Mouse (Mus musculus): Measurements from ENCODE around the gene Msi2. TPM values are rescaled to one million over a fixed set of nuclear protein-coding genes. Genes with fewer than 3 reads are reported as not detected.

Gene Msi2
- total RNA-seq, 2 experiments from 2014 or later = 200 to 212 TPM

GRCm38 (mm10) chr11:88419657-88420366 lies 298.5 kb downstream of the Msi2 start:
- no peak for DNase-seq (ENCODE audit: low spot score in 2 of 2)

GRCm38 (mm10) chr11:88419064-88419463 lies 299.2 kb downstream of the Msi2 start:
- no peak for DNase-seq (ENCODE audit: low spot score in 2 of 2)

GRCm38 (mm10) chr11:88414157-88414870 lies 304.0 kb downstream of the Msi2 start:
- no peak for DNase-seq (ENCODE audit: low spot score in 2 of 2)

GRCm38 (mm10) chr11:88412423-88413094 lies 305.8 kb downstream of the Msi2 start:
- DNase-seq (ENCODE audit: low spot score in 2 of 2) = peak; percentile 21 to 42

- DNase-seq (ENCODE audit: low spot score in 2 of 2) = no peak
Measured at GRCm38 (mm10) chr11:88408305-88408704, 310.0 kb downstream of the Msi2 start.

- no peak for DNase-seq (ENCODE audit: low spot score in 2 of 2)
Measured at GRCm38 (mm10) chr11:88406408-88406915, 311.9 kb downstream of the Msi2 start.

GRCm38 (mm10) chr11:88404816-88405613 lies 313.3 kb downstream of the Msi2 start:
- DNase-seq (ENCODE audit: low spot score in 2 of 2) = no peak

- DNase-seq (ENCODE audit: low spot score in 2 of 2) = no peak
Measured at GRCm38 (mm10) chr11:88404247-88404677, 314.1 kb downstream of the Msi2 start.

GRCm38 (mm10) chr11:88402290-88402689 lies 316.0 kb downstream of the Msi2 start:
- peak in 1 of 2 experiments; percentile 11 for DNase-seq (ENCODE audit: low spot score in 2 of 2)

- no peak for DNase-seq (ENCODE audit: low spot score in 2 of 2)
Measured at GRCm38 (mm10) chr11:88401333-88401732, 317.0 kb downstream of the Msi2 start.

GRCm38 (mm10) chr11:88400926-88401325 lies 317.4 kb downstream of the Msi2 start:
- no peak for DNase-seq (ENCODE audit: low spot score in 2 of 2)

- no peak for DNase-seq (ENCODE audit: low spot score in 2 of 2)
Measured at GRCm38 (mm10) chr11:88400235-88400634, 318.1 kb downstream of the Msi2 start.

- DNase-seq (ENCODE audit: low spot score in 2 of 2) = no peak
Measured at GRCm38 (mm10) chr11:88399431-88399830, 318.9 kb downstream of the Msi2 start.

- no peak for DNase-seq (ENCODE audit: low spot score in 2 of 2)
Measured at GRCm38 (mm10) chr11:88399028-88399427, 319.3 kb downstream of the Msi2 start.

- DNase-seq (ENCODE audit: low spot score in 2 of 2) = no peak
Measured at GRCm38 (mm10) chr11:88395076-88395990, 323.0 kb downstream of the Msi2 start.

GRCm38 (mm10) chr11:88394341-88395075 lies 323.8 kb downstream of the Msi2 start:
- no peak for DNase-seq (ENCODE audit: low spot score in 2 of 2)

- no peak for DNase-seq (ENCODE audit: low spot score in 2 of 2)
Measured at GRCm38 (mm10) chr11:88392715-88393114, 325.6 kb downstream of the Msi2 start.

GRCm38 (mm10) chr11:88391181-88391814 lies 327.0 kb downstream of the Msi2 start:
- no peak for DNase-seq (ENCODE audit: low spot score in 2 of 2)

- DNase-seq (ENCODE audit: low spot score in 2 of 2) = no peak
Measured at GRCm38 (mm10) chr11:88389530-88389929, 328.8 kb downstream of the Msi2 start.
